Mouse (Mus musculus) neural tube, embryonic 14.5 days (tissue): ENCODE measurements around the gene Ebp. TPM values are rescaled to one million over a fixed set of nuclear protein-coding genes. Genes with fewer than 3 reads are reported as not detected.

Source experiments
- ATAC-seq: fragments of 200-750 bp; cut with Nextera tagmentation; 2 replicates; pipeline ENCODE4 v1.8.0; 2017; ENCODE audit warnings: low read depth, mild to moderate bottlenecking, moderate TSS enrichment, moderate library complexity
- H3K27ac ChIP-seq: fragments of 300-500 bp; sonication (generic); 2 replicates; pipeline ENCODE4 v1.5.1; 2014; ENCODE audit warnings: low read depth, mild to moderate bottlenecking, control low read depth, low read length, moderate library complexity, mixed read lengths
- H3K27me3 ChIP-seq: fragments of 300-500 bp; sonication (generic); 2 replicates; pipeline ENCODE4 v1.6.1; 2014; ENCODE audit warnings: low read length; ENCODE audit not compliant: control insufficient read depth, insufficient read depth
- H3K36me3 ChIP-seq: fragments of 300-500 bp; sonication (generic); 2 replicates; pipeline ENCODE4 v1.6.1; 2014; ENCODE audit warnings: low read length, mixed read lengths; ENCODE audit not compliant: control insufficient read depth, insufficient read depth
- H3K4me1 ChIP-seq: fragments of 300-500 bp; sonication (generic); 2 replicates; pipeline ENCODE4 v1.6.1; 2014; ENCODE audit warnings: low read length; ENCODE audit not compliant: control insufficient read depth, insufficient read depth
- H3K4me2 ChIP-seq: fragments of 300-500 bp; sonication (generic); 2 replicates; pipeline ENCODE4 v1.6.1; 2014; ENCODE audit warnings: mild to moderate bottlenecking, low read depth, low read length, control low read depth
- H3K4me3 ChIP-seq: fragments of 300-500 bp; sonication (generic); 2 replicates; pipeline ENCODE4 v1.5.1; 2014; ENCODE audit warnings: low read depth, low read length, control low read depth, mixed read lengths
- H3K9ac ChIP-seq: fragments of 300-500 bp; sonication (generic); replicated peaks from 2 replicates; pipeline ENCODE4 v1.6.1; 2014; ENCODE audit warnings: low read depth, mild to moderate bottlenecking, control low read depth, low read length, mixed read lengths
- H3K9me3 ChIP-seq: fragments of 300-500 bp; sonication (generic); 2 replicates; pipeline ENCODE4 v1.6.1; 2016; ENCODE audit warnings: low read length; ENCODE audit not compliant: control insufficient read depth
- WGBS: fragments of 180-500 bp; shearing (Covaris S2); extraction: QIAGEN DNeasy Blood & Tissue Kit; methylation state at CpG from one replicate; pipeline ENCODE4 v1.1.7; 2014; 5-methylcytosine and 5-hydroxymethylcytosine counted together
- polyA plus RNA-seq: library from polyadenylated mRNA; unstranded; fragments of >200 nt; fragmentation: Nextera tagmentation; extraction: Ambion mirVana; gene quantifications from 2 replicates; pipeline ENCODE4 v1.2.1, GENCODE M21; 2014

Ebp gene
- polyA plus RNA-seq, 1 experiment from 2014 or later = 31.8 TPM

GRCm38 (mm10) chrX:8140446-8140845, 52.9 kb downstream of the Ebp start:
- H3K27me3 ChIP-seq = no peaks in the 10 kb centered on the region
- no peak overlapping the region for H3K4me2 ChIP-seq
- H3K4me1 ChIP-seq = 0 out of 2 replicates have a peak, but pooled peaks cover 5% of the 10 kb centered on the region
- peaks cover 11% of the 10 kb centered on the region; the same call in 1 of the 2 replicates for H3K36me3 ChIP-seq
- WGBS = 91% methylated on average over 2 of the region's 2 CpGs
- no peak for ATAC-seq
- no peak overlapping the region for H3K4me3 ChIP-seq
- no peaks in the 10 kb centered on the region for H3K9me3 ChIP-seq
- H3K27ac ChIP-seq = no peak overlapping the region
- H3K9ac ChIP-seq = no peak overlapping the region

DNA sequence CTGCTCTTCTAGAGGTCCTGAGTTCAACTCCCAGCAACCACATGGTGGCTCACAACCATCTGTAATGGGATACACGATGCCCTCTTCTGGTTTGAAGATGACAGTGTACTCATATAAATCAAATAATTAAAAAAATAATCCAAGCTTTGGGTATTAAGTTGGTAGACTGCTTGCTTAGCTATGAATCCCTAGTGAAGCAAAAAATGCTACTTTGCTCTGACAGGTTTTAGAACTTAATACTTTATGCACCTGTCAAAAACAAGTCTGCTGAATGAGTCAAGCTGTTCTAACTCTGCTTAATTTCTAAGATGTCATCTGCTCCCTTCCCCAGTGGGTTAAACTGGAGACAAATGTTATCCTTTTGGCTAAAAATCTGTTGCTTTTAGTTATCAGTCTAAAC, 53.8 kb downstream of the Ebp start:
- no peak overlapping the region for H3K4me2 ChIP-seq
- ATAC-seq = no peak
- 0 out of 2 replicates have a peak, but pooled peaks cover 5% of the 10 kb centered on the region for H3K4me1 ChIP-seq
- H3K36me3 ChIP-seq = peaks cover 11% of the 10 kb centered on the region; the same call in 1 of the 2 replicates
- no peak overlapping the region for H3K27ac ChIP-seq
- no peak overlapping the region for H3K9ac ChIP-seq
- H3K4me3 ChIP-seq = no peak overlapping the region
- 13% methylated on average over 1 of the region's 1 CpGs for WGBS
- H3K27me3 ChIP-seq = no peaks in the 10 kb centered on the region
- no peaks in the 10 kb centered on the region for H3K9me3 ChIP-seq

DNA sequence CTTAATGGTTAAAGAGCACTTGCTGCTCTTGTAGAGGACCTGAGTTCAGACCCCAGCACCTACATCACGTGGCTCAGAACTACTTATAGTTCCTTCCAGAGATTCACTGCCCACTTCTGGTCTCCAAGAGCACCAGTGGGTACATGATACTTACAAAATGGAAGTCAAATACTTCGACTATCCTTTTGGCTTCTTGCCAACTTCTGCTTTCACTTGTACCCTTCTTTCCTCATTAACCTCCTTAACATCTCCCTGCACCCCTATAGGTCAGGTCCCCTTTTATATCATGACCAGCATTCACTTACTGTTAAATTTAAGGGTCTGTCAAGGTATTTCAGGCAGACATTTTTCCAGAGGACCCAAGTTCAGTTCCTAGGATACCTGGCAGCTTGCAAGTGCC, 57.4 kb downstream of the Ebp start:
- peaks cover 5% of the 10 kb centered on the region; the same call in 1 of the 2 replicates for H3K36me3 ChIP-seq
- H3K9me3 ChIP-seq = no peaks in the 10 kb centered on the region
- no peak for ATAC-seq
- no peak overlapping the region for H3K9ac ChIP-seq
- no peaks in the 10 kb centered on the region for H3K4me1 ChIP-seq
- no peaks in the 10 kb centered on the region for H3K27me3 ChIP-seq
- no peak overlapping the region for H3K4me3 ChIP-seq
- no peak overlapping the region for H3K27ac ChIP-seq
- no peak overlapping the region for H3K4me2 ChIP-seq
- WGBS = 58% methylated on average over 2 of the region's 2 CpGs

Other genes with a start within 250 kb of the Ebp start
- 56.8 and 59.1 TPM in 2 replicates for gene Hdac6, start 245.6 kb downstream of the Ebp start, polyA plus RNA-seq
- not detected in 2 replicates for gene Gata1, start 215.4 kb downstream of the Ebp start, polyA plus RNA-seq
- 0.43 and 1.2 TPM in 2 replicates for gene Glod5, start 175.0 kb downstream of the Ebp start, polyA plus RNA-seq
- 37.2 and 38.2 TPM in 2 replicates for gene Suv39h1, start 118.8 kb downstream of the Ebp start, polyA plus RNA-seq
- gene Was, start 103.0 kb downstream of the Ebp start, polyA plus RNA-seq = 0.12 and 0.28 TPM in 2 replicates
- gene Wdr13, start 60.6 kb downstream of the Ebp start, polyA plus RNA-seq = 63.7 and 66.9 TPM in 2 replicates
- 379 and 383 TPM in 2 replicates for gene Rbm3, start 47.6 kb downstream of the Ebp start, polyA plus RNA-seq
- 23.7 and 24.4 TPM in 2 replicates for gene Tbc1d25, start 17.3 kb downstream of the Ebp start, polyA plus RNA-seq
- 48.8 and 59.7 TPM in 2 replicates for gene Porcn, start 13.0 kb upstream of the Ebp start, polyA plus RNA-seq
- 50.6 and 52.7 TPM in 2 replicates for gene Ftsj1, start 58.9 kb upstream of the Ebp start, polyA plus RNA-seq
- 24.3 and 40.7 TPM in 2 replicates for gene Slc38a5, start 77.6 kb upstream of the Ebp start, polyA plus RNA-seq
- not detected in 2 replicates for gene Ssxb10, start 133.9 kb upstream of the Ebp start, polyA plus RNA-seq
- gene Ssxb9, start 173.5 kb upstream of the Ebp start, polyA plus RNA-seq = not detected in 2 replicates
- gene Ssxb1, start 219.8 kb upstream of the Ebp start, polyA plus RNA-seq = not detected in 2 replicates